Mouse (Mus musculus) forebrain, embryonic 12.5 days (tissue): ENCODE measurements around the gene Ezr. TPM values are rescaled to one million over a fixed set of nuclear protein-coding genes. Genes with fewer than 3 reads are reported as not detected.

Experiments used
- ATAC-seq: fragments of 200-750 bp; cut with Nextera tagmentation; 2 replicates; pipeline ENCODE4 v1.8.0; 2017; ENCODE audit warnings: moderate TSS enrichment; ENCODE audit not compliant: low FRiP score
- H3K27ac ChIP-seq: fragments of 300-500 bp; sonication (generic); 2 replicates; pipeline ENCODE4 v1.5.1; 2016; ENCODE audit warnings: mild to moderate bottlenecking
- H3K27me3 ChIP-seq: fragments of 300-500 bp; sonication (generic); 2 replicates; pipeline ENCODE4 v1.6.1; 2016; ENCODE audit warnings: mild to moderate bottlenecking
- H3K36me3 ChIP-seq: fragments of 300-500 bp; sonication (generic); replicated peaks from 2 replicates; pipeline ENCODE4 v1.6.1; 2016; ENCODE audit warnings: mild to moderate bottlenecking
- H3K4me1 ChIP-seq: fragments of 300-500 bp; sonication (generic); 2 replicates; pipeline ENCODE4 v1.6.1; 2016
- H3K4me2 ChIP-seq: fragments of 300-500 bp; sonication (generic); 2 replicates; pipeline ENCODE4 v1.6.1; 2016; ENCODE audit warnings: mild to moderate bottlenecking, moderate library complexity
- H3K4me3 ChIP-seq: fragments of 300-500 bp; sonication (generic); replicated peaks from 2 replicates; pipeline ENCODE4 v1.5.1; 2016; ENCODE audit warnings: mild to moderate bottlenecking
- H3K9ac ChIP-seq: fragments of 300-500 bp; sonication (generic); 2 replicates; pipeline ENCODE4 v1.6.1; 2016; ENCODE audit warnings: mild to moderate bottlenecking
- H3K9me3 ChIP-seq: fragments of 300-500 bp; sonication (generic); 2 replicates; pipeline ENCODE4 v1.6.1; 2016
- WGBS: fragments of 180-500 bp; shearing (Covaris S2); methylation state at CpG from one replicate; pipeline ENCODE4 v1.1.7; 2016; 5-methylcytosine and 5-hydroxymethylcytosine counted together
- polyA plus RNA-seq: library from polyadenylated mRNA; unstranded; fragments of >200 nt; fragmentation: Nextera tagmentation; extraction: Ambion mirVana; gene quantifications from 2 replicates; pipeline ENCODE4 v1.2.1, GENCODE M21; 2016

Gene Ezr
- polyA plus RNA-seq, 1 experiment from 2014 or later: 122 TPM

GRCm38 (mm10) chr17:6763513-6764226 lies 18.9 kb downstream of the Ezr start:
- Histone ChIP-seq H3K36me3 (no peaks in the 10 kb centered on the region), H3K4me3 (no peak overlapping the region), H3K9me3 (no peaks in the 10 kb centered on the region), H3K4me1 (peaks cover 53% of the 10 kb centered on the region), H3K4me2 (0 out of 2 replicates have a peak overlapping the region, but pooled peaks have one; percentile 13), H3K9ac (no peak overlapping the region), H3K27me3 (no peaks in the 10 kb centered on the region), H3K27ac (peak overlapping the region; percentile 74)
- WGBS: 20% methylated on average over 7 of the region's 7 CpGs
- ATAC-seq: peak; percentile 69

DNA sequence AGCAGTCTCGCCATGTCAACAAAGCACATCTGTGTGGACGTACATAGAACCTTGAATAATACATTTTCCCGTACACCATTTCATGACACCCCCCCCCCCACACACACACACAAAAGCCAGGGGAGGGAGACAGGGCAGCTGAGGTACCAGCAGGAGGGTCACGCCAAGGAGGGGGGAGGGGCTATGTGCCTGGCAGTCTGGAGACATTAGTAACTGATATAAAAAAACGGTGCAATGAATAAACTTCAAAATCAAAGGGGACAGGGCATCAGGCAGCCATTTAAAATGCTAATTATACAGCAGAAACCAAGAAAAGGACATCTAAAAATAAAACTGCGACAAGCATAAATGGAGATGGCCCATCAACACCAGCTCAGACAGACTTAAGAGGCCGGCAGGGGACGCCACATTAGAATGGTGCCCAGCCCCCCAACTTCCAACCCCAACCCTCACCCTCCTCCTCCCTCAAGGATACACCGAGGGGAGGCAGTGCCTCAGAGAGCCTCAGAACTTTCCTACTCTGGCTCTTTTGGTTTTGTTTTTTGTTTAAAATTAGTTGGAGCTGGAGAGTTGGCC lies 22.8 kb downstream of the Ezr start:
- H3K4me1 ChIP-seq: peaks cover 37% of the 10 kb centered on the region
- no peak overlapping the region for H3K27ac ChIP-seq
- H3K27me3 ChIP-seq: no peaks in the 10 kb centered on the region
- H3K9me3 ChIP-seq: no peaks in the 10 kb centered on the region
- H3K4me2 ChIP-seq: no peak overlapping the region
- no peak overlapping the region for H3K4me3 ChIP-seq
- peaks cover 11% of the 10 kb centered on the region; the same call in 1 of the 2 replicates for H3K36me3 ChIP-seq
- no peak for ATAC-seq
- 31% methylated on average over 9 of the region's 9 CpGs for WGBS
- H3K9ac ChIP-seq: no peak overlapping the region

DNA sequence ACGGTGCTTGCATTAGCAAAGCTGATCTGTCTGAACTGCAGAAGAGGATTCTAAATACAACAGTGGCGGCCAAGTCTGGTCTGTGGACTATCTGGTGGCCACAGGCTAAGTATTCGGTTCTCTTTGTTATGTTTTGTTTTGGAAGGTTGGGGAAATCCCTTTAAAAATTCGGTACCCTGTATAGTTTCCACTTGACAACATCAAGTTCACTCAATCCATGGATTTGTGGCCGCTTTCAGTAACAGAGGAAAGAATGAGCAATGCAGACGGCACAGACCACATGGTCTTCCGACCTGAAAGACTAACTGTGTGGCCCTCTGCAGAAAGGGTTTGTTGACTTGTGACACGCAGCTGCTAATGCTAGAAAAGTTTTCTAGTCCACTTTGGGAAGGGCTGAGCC lies 23.7 kb downstream of the Ezr start:
- H3K27me3 ChIP-seq: no peaks in the 10 kb centered on the region
- no peak overlapping the region for H3K4me2 ChIP-seq
- peaks cover 17% of the 10 kb centered on the region; the same call in 1 of the 2 replicates for H3K36me3 ChIP-seq
- peaks cover 28% of the 10 kb centered on the region for H3K4me1 ChIP-seq
- H3K4me3 ChIP-seq: no peak overlapping the region
- no peaks in the 10 kb centered on the region for H3K9me3 ChIP-seq
- 60% methylated on average over 8 of the region's 8 CpGs for WGBS
- no peak for ATAC-seq
- H3K9ac ChIP-seq: no peak overlapping the region
- H3K27ac ChIP-seq: no peak overlapping the region

GRCm38 (mm10) chr17:6757902-6758301 lies 24.7 kb downstream of the Ezr start:
- H3K9me3 ChIP-seq: no peaks in the 10 kb centered on the region
- ATAC-seq: no peak
- H3K9ac ChIP-seq: no peak overlapping the region
- H3K4me1 ChIP-seq: peaks cover 19% of the 10 kb centered on the region
- H3K27ac ChIP-seq: no peak overlapping the region
- WGBS: 93% methylated on average over 16 of the region's 16 CpGs
- H3K27me3 ChIP-seq: no peaks in the 10 kb centered on the region
- peaks cover 22% of the 10 kb centered on the region; the same call in 1 of the 2 replicates for H3K36me3 ChIP-seq
- H3K4me2 ChIP-seq: no peak overlapping the region
- no peak overlapping the region for H3K4me3 ChIP-seq

DNA sequence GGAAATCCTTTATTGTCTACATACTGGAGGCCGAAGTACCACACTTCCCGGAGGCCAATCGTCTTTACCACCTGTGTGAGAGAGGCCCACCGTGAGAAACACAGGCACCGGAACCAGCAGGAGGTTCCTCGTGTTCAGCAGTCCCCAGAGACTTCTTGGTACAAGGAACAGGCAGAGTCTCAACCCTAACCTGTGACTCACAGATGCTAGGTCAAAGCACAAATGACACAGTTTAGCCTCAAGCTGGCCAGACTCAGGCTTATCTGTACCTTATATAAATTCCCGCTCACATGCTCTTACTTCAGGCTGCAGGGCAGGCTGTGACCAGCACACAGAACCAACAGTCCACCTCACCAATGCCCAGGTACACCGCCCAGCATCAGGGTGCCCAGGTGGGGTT lies 26.7 kb downstream of the Ezr start:
- Histone ChIP-seq H3K9me3 (no peaks in the 10 kb centered on the region), H3K36me3 (peaks cover 38% of the 10 kb centered on the region), H3K4me3 (no peak overlapping the region), H3K27ac (no peak overlapping the region), H3K9ac (no peak overlapping the region), H3K4me2 (no peak overlapping the region), H3K27me3 (no peaks in the 10 kb centered on the region), H3K4me1 (peaks cover 19% of the 10 kb centered on the region)
- 92% methylated on average over 8 of the region's 8 CpGs for WGBS
- ATAC-seq: no peak

DNA sequence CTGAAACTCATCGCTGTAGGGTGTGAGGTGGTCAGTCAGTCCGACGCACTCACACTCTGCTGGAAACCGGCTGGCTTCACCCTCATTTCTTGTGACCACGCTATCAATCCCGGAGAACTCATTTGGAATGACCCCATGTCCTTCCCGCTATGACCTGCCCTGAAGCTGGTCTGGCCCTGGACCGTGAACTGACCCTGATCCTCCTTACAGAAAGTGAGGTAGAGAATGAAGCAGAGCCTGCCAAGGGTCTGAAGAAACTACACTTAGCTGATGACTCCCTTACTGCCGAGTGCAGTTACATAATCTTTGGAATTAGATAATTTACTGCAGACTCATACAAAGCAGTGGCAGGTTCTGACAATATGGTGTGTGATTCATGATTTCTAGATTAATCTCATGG lies 27.4 kb downstream of the Ezr start:
- Histone ChIP-seq H3K4me1 (peaks cover 18% of the 10 kb centered on the region), H3K4me3 (no peak overlapping the region), H3K4me2 (no peak overlapping the region), H3K9ac (no peak overlapping the region), H3K9me3 (no peaks in the 10 kb centered on the region), H3K27ac (no peak overlapping the region), H3K36me3 (peaks cover 45% of the 10 kb centered on the region), H3K27me3 (no peaks in the 10 kb centered on the region)
- 88% methylated on average over 9 of the region's 9 CpGs for WGBS
- no peak for ATAC-seq

DNA sequence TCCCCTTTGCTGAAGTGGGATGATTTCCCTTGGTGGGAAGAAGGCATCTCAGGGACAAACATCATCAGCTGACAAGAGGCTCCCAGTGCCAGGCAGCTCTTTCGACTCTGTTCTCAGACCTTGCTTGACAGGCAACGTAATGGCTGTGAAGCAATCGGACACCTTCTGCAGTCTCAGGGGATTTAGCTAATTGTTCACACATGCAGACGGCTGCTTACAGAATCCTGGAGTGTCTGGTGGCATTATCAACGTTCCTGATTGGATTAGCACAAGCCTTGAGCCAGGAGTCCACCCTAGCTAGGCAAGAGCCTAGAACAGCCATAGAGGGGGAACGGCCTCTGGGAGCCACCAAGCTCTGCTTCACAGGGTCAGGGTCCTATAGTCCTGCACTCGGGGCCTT lies 30.2 kb downstream of the Ezr start:
- no peaks in the 10 kb centered on the region for H3K9me3 ChIP-seq
- no peak for ATAC-seq
- H3K27me3 ChIP-seq: no peaks in the 10 kb centered on the region
- no peak overlapping the region for H3K9ac ChIP-seq
- H3K4me1 ChIP-seq: peaks cover 18% of the 10 kb centered on the region
- H3K4me3 ChIP-seq: no peak overlapping the region
- H3K27ac ChIP-seq: no peak overlapping the region
- peaks cover 54% of the 10 kb centered on the region for H3K36me3 ChIP-seq
- H3K4me2 ChIP-seq: no peak overlapping the region
- WGBS: 49% methylated on average over 7 of the region's 7 CpGs

DNA sequence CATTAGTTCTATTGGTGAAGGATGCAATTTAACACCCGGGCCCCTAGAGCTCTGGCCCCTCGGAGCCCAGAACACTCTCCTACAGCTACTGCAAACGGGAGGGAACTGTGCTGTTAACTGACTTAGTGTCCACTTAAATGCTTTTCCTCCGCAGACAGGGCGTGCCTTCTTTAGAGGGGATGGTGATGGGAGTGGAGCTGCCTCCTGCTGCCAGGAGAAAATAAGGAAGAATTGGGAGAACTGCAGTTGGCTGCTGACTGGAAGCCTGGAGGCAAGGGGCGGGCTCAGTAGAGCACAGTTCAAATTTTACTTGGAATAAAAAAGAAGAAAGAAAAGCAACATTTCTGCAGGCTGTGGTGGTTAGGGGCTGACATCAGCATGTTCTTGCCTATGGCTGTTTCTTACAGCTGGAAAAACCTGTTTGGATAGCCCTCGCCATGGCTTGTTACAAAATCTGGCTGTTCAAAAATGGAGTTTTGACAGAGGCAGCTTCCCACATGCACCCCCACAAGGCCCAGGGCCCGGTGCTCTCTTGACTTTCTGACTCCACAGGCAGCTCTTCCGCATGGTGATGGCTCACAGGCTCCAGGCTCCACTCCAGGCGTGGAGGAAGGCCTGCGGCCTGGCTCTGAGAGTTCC lies 31.2 kb downstream of the Ezr start:
- no peaks in the 10 kb centered on the region for H3K27me3 ChIP-seq
- 85% methylated on average over 11 of the region's 11 CpGs for WGBS

DNA sequence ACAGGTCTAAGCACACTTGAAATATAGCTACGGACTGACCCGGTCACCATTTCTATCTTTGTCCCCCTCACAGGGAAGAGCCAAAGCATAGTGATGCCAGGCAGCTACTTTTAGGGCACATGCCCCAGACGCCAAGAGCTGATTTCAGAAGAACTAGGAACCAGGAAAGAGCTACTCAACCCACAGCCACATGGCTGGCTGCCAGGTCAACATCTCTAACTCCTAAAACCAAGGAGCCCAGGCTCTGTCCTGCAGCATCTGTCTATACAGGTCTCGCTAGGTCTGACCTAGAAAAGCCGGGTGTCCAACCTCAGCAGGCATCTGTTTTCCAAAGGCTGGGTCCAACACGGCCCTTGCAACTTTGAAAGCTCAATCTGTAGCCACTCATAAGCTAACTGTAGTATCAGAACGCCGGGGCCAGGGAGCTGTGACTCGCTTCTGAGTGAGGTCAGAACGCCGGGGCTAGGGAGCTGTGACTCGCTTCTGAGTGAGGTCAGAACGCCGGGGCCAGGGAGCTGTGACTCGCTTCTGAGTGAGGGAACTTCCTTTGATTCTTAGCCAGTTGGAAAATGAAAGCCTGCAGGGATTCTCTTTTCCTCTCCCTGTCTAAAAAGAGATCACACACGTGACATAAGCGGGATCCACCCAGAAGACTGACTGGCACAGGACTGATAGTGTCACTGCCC lies 33.7 kb downstream of the Ezr start:
- Histone ChIP-seq H3K27me3 (no peaks in the 10 kb centered on the region), H3K9me3 (no peaks in the 10 kb centered on the region), H3K4me1 (peaks cover 52% of the 10 kb centered on the region), H3K27ac (peak overlapping the region; percentile 19; the same call in 1 of the 2 replicates), H3K4me3 (no peak overlapping the region), H3K4me2 (no peak overlapping the region), H3K9ac (no peak overlapping the region), H3K36me3 (peaks cover 63% of the 10 kb centered on the region)
- ATAC-seq: no peak
- 93% methylated on average over 17 of the region's 17 CpGs for WGBS

More for the DNA sequence above, 31.2 kb downstream of the Ezr start:
- H3K9me3 ChIP-seq: no peaks in the 10 kb centered on the region
- peaks cover 28% of the 10 kb centered on the region for H3K4me1 ChIP-seq
- no peak overlapping the region for H3K9ac ChIP-seq
- ATAC-seq: no peak
- H3K4me3 ChIP-seq: no peak overlapping the region
- no peak overlapping the region for H3K27ac ChIP-seq
- peaks cover 62% of the 10 kb centered on the region for H3K36me3 ChIP-seq
- no peak overlapping the region for H3K4me2 ChIP-seq

DNA sequence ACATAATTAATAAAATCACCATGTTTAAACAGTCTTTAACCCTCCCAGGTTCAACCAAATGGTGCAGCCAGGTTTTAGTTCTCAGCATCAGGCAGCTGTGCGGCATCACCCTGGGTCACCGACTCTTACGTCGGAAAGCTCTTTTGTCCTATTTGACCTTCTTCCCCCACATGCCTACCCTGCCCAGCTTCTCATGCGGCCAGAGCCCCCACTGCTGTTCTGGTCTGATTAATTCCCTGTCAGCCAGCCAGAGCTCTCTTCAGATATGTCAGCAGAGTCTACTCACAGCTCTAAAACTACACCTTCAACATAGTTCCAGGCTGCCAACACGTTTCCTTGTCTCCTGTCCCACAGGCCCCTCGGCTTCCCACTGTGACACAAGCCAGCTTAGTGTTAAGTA lies 35.1 kb downstream of the Ezr start:
- ATAC-seq: no peak
- Histone ChIP-seq H3K4me3 (no peak overlapping the region), H3K27me3 (no peaks in the 10 kb centered on the region), H3K27ac (no peak overlapping the region), H3K9me3 (no peaks in the 10 kb centered on the region), H3K4me2 (no peak overlapping the region), H3K36me3 (peaks cover 62% of the 10 kb centered on the region), H3K9ac (no peak overlapping the region), H3K4me1 (peaks cover 53% of the 10 kb centered on the region)
- WGBS: 51% methylated on average over 7 of the region's 7 CpGs

GRCm38 (mm10) chr17:6746452-6747231 lies 35.9 kb downstream of the Ezr start:
- 77% methylated on average over 9 of the region's 9 CpGs for WGBS
- Histone ChIP-seq H3K9ac (no peak overlapping the region), H3K4me1 (peaks cover 58% of the 10 kb centered on the region), H3K4me3 (no peak overlapping the region), H3K27me3 (no peaks in the 10 kb centered on the region), H3K36me3 (peaks cover 65% of the 10 kb centered on the region), H3K27ac (peak overlapping the region; percentile 71), H3K4me2 (no peak overlapping the region), H3K9me3 (no peaks in the 10 kb centered on the region)
- no peak for ATAC-seq

- Histone ChIP-seq H3K27me3 (no peaks in the 10 kb centered on the region), H3K9ac (no peak overlapping the region), H3K4me2 (no peak overlapping the region), H3K4me3 (no peak overlapping the region), H3K36me3 (peaks cover 65% of the 10 kb centered on the region), H3K27ac (peak overlapping the region; percentile 71), H3K4me1 (peaks cover 64% of the 10 kb centered on the region), H3K9me3 (no peaks in the 10 kb centered on the region)
- ATAC-seq: peak; percentile 63; the same call in 1 of the 2 replicates
- WGBS: 30% methylated on average over 9 of the region's 9 CpGs
These were observed 36.6 kb downstream of the Ezr start for GRCm38 (mm10) chr17:6745975-6746374.
